Mouse (Mus musculus): ENCODE results near the gene Cdk5rap1. TPM values are rescaled to one million over a fixed set of nuclear protein-coding genes. Genes with fewer than 3 reads are reported as not detected.
"Not testable (repeated sequence)": the region's sequence is repeated elsewhere in the genome, so short reads cannot be mapped to it uniquely, and the experiment has no call there.

Cdk5rap1 gene
- total RNA-seq, 1 experiment from 2014 or later = 18.2 TPM

GRCm38 (mm10) chr2:154374807-154375601 lies 2.2 kb upstream of the Cdk5rap1 start:
- peak; percentile 40 for DNase-seq

GRCm38 (mm10) chr2:154373961-154374632 lies 1.3 kb upstream of the Cdk5rap1 start:
- peak; percentile 66 for DNase-seq

GRCm38 (mm10) chr2:154372151-154372829 lies 520 bp downstream of the Cdk5rap1 start:
- peak; percentile 88 for DNase-seq

GRCm38 (mm10) chr2:154367510-154367909 lies 5.3 kb downstream of the Cdk5rap1 start:
- no peak for DNase-seq

GRCm38 (mm10) chr2:154354000-154354425 lies 18.8 kb downstream of the Cdk5rap1 start:
- not testable (repeated sequence) for DNase-seq

- no peak for DNase-seq
Observed at GRCm38 (mm10) chr2:154348152-154348551, 24.7 kb downstream of the Cdk5rap1 start.

GRCm38 (mm10) chr2:154339356-154339755 lies 33.5 kb downstream of the Cdk5rap1 start:
- DNase-seq = no peak

- no peak for DNase-seq
Observed at GRCm38 (mm10) chr2:154338161-154338560, 34.6 kb downstream of the Cdk5rap1 start.

GRCm38 (mm10) chr2:154335572-154335971 lies 37.2 kb downstream of the Cdk5rap1 start:
- no peak for DNase-seq

- DNase-seq = no peak
Observed at GRCm38 (mm10) chr2:154326852-154327251, 46.0 kb downstream of the Cdk5rap1 start.

- not testable (repeated sequence) for DNase-seq
Observed at GRCm38 (mm10) chr2:154313771-154314170, 59.0 kb downstream of the Cdk5rap1 start.

GRCm38 (mm10) chr2:154306927-154307326 lies 65.9 kb downstream of the Cdk5rap1 start, which contains the start of gene Bpifb9b:
Bpifb9b (plus strand) TSS chr2:154307227.
- not testable (repeated sequence) for DNase-seq

GRCm38 (mm10) chr2:154304604-154305003 lies 68.2 kb downstream of the Cdk5rap1 start:
- DNase-seq = not testable (repeated sequence)

GRCm38 (mm10) chr2:154301763-154302162 lies 71.0 kb downstream of the Cdk5rap1 start:
- DNase-seq = no peak

- peak; percentile 82 for DNase-seq
Observed at GRCm38 (mm10) chr2:154300496-154300895, 72.3 kb downstream of the Cdk5rap1 start.

GRCm38 (mm10) chr2:154294746-154295145 lies 78.1 kb downstream of the Cdk5rap1 start:
- DNase-seq = peak; percentile 35

GRCm38 (mm10) chr2:154292833-154293232 lies 80.0 kb downstream of the Cdk5rap1 start:
- DNase-seq = no peak

GRCm38 (mm10) chr2:154291866-154292265 lies 80.9 kb downstream of the Cdk5rap1 start:
- DNase-seq = peak; percentile 10

All from adrenal gland, postnatal 25 days (tissue).